Mouse (Mus musculus) lung, adult 10 weeks (tissue): ENCODE results near the gene Cflar. TPM values are rescaled to one million over a fixed set of nuclear protein-coding genes. Genes with fewer than 3 reads are reported as not detected.

Source experiments
- polyA plus RNA-seq: library from polyadenylated mRNA; stranded (reverse); fragments of 350-450 nt; fragmentation: Illumina TruSeq; extraction: RNeasy Lipid Tissue Mini Kit (QIAGEN cat#74804); gene quantifications from one replicate; pipeline ENCODE4 v1.2.3, GENCODE M21; 2014; ENCODE audit warnings: low read depth, low replicate concordance; ENCODE audit not compliant: insufficient read depth

The Cflar gene
- 34.1 TPM for polyA plus RNA-seq

GRCm38 (mm10) chr1:58711365-58712016 is at the start of gene Cflar:
Cflar (plus strand) TSS chr1:58711508.

GRCm38 (mm10) chr1:58695810-58696209 is 15.5 kb upstream of the Cflar start, which contains the start of gene Als2cr12:
Als2cr12 (minus strand) TSS chr1:58695989.

GRCm38 (mm10) chr1:58795291-58796058 is 84.2 kb downstream of the Cflar start, which contains the start of gene Casp8:
Casp8 (plus strand) TSS chr1:58795374.

Other genes with a start within 250 kb of the Cflar start
- 7.2 TPM for gene Orc2, start 206.4 kb upstream of the Cflar start, polyA plus RNA-seq
- gene Fam126b, start 125.2 kb upstream of the Cflar start, polyA plus RNA-seq: 5.3 TPM
- gene Ndufb3, start 125.1 kb upstream of the Cflar start, polyA plus RNA-seq: 171 TPM
- 0.15 TPM for gene Als2cr12, start 15.5 kb upstream of the Cflar start, polyA plus RNA-seq
- 19.7 TPM for gene Casp8, start 83.9 kb downstream of the Cflar start, polyA plus RNA-seq